Mouse (Mus musculus) large intestine, adult 2 months (tissue): ENCODE measurements around the gene 9430015G10Rik. TPM values are rescaled to one million over a fixed set of nuclear protein-coding genes. Genes with fewer than 3 reads are reported as not detected.

Experiments used
- DNase-seq: peaks from one replicate; pipeline ENCODE4 v3.0.0-alpha.2; 2012; ENCODE audit warnings: low read depth, low spot score
- WGBS: fragments of 180-500 bp; shearing (Covaris S2); methylation state at CpG from one replicate; pipeline ENCODE4 v1.1.7; 2018; 5-methylcytosine and 5-hydroxymethylcytosine counted together
- polyA plus RNA-seq: library from polyadenylated mRNA; depleted of rRNA; stranded (reverse); fragments of >200 nt; gene quantifications from 2 replicates; pipeline ENCODE4 v1.2.3, GENCODE M21; 2012; rRNA removed

9430015G10Rik gene
- 17.1 and 21.9 TPM in 2 replicates for polyA plus RNA-seq

DNA sequence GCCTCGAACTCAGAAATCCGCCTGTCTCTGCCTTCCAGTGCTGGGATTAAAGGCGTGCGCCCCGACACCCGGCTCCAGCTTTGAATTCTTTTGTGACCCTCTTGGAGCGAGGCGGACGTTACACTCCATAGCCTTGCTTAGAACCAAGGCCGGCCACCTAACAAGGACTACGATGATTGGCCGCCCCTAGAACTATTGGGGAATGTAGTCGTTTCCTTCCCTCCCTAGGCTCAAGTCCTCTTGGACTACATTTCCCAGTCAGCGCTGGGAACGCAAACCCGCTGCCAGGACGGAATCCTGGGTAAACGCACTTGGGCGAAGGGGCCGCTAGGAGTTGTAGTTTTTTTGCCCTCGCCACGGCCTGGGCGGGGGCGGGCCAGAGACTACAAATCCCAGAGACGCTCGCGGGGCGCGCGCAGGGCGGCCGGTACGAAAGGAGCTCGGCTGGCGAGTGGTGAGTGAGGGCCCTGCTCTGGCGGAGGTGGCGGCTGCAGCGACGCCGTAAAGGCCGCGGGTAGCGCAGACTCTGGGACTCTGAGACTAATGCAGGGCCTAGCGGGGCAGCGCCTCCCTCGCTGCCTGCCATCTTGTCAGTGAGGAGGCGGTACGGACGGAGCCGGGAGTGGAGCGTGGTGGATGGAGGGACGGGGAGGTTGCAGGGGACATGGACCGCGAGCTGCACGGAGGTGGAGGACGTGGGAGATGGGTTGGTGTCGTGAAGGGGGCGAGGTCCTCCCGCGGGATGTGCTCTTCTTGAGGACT lies at the start of gene 9430015G10Rik:
Gene 9430015G10Rik, plus strand, starts transcription at position 413 of the 762 bp plus-strand sequence.
- peak; percentile 97 for DNase-seq
- WGBS: under 1% methylated on average over 60 of the region's 60 CpGs

DNA sequence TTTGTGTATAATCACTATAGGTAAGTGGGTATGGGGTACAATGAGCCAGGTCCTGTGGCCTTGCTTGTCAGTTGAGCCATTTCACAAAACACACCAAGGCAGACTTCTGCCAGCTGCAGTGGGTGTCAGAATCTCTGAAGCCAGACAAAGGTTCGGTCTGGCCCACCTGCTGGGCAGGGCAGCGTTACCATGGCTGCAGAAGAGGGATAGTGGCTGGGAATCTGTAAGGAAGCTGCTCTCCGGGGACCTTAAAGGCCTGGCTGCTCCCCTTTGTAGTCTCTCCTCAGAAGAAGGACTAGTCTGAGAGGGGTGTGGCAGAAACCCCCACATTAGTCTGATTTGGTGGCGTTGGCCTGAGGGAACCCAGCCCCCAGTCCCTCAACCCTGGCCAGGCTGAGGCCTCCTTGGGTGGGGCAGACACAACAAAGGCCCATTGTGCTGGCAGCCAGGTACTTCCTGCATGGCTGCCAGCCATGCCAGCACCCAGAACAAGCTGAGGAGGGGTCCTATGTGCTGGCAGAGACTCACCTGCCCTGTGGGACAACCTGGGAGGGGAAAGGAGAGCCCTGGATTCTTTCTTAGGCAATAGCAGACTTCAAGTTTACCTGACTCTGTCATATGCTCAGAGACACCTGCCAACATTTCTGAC lies 45.8 kb upstream of the 9430015G10Rik start:
- DNase-seq: no peak
- 13% methylated on average over 4 of the region's 4 CpGs for WGBS

DNA sequence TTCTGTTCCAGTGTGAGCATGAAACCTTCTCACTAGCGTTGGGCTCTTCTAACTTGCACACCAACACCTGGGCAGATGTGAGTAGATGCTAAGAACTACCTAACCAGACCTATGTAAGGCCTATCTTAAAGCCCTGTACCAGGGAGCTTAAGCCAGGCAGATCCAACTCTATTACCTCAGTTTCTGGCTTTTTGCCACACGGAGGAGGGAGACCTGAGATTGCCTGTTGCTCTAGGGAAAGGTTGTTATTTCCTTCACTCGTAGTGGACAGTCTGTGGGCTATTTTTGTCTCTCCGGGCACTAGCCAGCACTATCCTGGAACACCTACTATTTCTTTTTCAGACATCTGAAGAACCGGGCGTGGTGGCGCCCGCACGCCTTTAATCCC lies 45.3 kb upstream of the 9430015G10Rik start:
- 35% methylated on average over 9 of the region's 9 CpGs for WGBS
- DNase-seq: no peak

DNA sequence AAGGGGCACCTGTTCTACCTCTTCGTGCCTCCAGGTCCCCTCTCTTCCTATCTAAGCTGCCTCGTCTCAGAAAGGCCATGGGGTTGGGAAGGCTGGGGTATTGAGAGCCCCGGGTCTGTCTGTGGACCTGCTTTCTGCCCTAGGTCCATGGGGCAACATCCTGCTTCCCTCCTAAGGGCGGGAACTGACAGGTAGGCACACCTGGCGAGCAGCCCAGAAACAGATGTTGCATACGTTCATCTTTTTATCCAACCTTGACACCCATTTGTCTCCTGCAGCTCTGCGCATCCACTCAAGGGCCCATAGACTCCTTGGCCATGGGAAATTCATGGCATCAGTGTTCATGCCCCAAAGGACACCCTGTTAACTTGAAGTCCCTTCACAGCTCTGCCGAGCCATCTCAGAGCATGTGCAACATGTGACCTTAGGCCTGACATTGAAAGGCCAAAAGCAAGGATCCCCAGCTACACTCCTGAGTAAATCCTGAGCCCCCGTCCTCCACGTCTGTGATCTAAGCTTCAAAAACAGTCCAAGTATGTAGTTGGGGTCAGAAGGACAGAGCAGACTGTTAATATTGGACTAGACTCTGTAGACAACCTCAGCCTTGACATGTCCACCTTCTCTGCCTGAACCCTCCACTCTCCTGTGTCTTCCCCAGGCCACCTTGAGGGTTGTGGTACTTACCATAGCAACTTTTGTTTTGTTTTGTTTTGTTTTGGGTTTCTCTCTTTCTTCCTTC lies 44.5 kb upstream of the 9430015G10Rik start:
- DNase-seq: no peak
- 54% methylated on average over 10 of the region's 10 CpGs for WGBS

DNA sequence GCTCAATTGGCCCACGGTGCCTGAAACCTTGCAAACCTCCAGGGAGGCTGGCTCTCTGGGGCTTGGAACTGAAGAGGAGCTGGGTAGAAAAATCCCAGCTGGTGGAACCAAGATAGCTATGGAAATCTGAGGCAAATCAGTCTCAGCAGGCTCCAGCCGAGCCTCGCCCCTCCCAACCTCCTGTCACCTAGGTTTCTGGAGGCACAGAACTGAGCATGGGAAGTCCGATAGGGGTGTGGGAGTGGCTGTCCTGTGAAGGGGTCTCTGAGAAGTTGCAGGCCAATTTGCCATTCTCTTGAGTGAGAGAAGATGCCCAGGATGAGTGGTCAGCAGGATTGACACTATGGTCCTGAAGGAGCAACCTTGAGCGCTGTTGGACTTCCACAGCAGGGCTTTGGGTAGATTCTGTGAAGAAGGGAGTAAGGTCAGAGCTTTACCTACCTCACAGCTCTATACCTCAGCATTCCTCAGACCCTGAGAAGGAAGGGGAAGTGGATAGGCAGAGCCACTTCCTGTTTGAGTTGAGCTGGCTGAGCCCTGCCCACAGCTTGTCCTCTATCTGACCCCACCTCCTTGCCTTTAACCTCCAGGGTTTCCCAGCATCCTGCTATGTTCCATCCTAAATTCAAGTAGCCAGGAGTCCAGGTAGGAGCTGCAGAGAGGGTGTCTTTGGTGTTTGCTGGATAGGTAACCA lies 42.4 kb upstream of the 9430015G10Rik start:
- DNase-seq: no peak
- WGBS: 59% methylated on average over 5 of the region's 5 CpGs

DNA sequence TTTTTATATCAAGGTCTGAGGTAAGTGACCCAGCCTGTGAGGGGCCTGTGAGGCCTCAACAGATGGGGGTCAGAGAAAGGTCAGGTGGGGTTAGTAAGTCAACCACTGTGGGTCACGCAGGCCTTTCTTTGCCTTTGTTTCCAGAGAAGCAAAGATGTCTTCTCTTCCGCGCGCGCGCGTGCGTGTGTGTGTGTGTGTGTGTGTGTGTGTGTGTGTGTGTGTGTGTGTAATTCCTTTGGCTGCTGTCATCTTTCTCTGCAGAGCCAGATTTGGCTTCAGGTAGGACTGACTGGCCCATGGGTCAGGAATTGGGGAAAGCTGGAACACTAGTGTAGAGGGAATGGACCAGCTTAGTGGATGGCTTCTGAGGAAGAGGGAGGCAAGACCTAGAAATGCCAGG lies 40.1 kb upstream of the 9430015G10Rik start:
- no peak for DNase-seq
- 95% methylated on average over 8 of the region's 8 CpGs for WGBS

DNA sequence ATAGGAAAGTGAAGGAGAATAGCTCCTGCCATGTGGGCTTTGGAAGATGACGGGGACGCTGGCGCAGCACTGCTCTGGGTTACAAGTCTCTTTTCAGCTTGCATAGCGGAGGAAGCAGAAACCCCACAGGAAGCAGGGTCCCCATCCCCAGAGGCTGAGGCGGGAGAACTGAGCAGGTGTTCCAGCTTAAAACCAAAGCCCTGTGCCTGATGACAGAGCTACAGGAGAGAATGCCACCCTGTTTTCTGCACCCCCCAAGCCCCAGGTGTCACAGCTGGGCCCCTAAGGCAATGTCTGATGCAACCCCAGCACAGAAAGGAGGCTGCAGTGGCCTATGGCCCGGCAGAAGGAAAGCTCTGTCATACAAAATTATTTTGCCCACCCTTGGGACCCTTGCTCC lies 39.5 kb upstream of the 9430015G10Rik start:
- no peak for DNase-seq
- 88% methylated on average over 6 of the region's 6 CpGs for WGBS

DNA sequence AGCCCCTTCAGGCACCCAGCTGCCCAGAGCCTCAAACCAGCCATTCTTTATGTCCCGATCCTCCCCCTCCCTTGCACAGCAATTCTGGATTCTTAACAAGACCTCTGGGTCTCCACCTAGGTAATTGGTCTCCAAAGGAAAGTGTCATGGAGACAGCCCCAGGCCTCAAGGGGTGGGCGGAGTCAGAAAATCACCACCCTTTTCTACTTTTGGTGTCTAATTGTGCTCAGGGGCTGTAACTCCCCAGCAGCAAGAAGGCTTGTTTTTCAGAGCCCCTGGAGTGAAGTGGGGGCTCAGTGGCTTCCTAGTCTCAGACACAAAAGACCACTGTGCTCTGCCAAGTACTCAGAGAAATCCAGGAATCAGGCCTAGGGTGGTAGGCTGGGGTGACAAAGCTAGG lies 39.1 kb upstream of the 9430015G10Rik start:
- WGBS: 79% methylated on average over 2 of the region's 2 CpGs
- DNase-seq: no peak

DNA sequence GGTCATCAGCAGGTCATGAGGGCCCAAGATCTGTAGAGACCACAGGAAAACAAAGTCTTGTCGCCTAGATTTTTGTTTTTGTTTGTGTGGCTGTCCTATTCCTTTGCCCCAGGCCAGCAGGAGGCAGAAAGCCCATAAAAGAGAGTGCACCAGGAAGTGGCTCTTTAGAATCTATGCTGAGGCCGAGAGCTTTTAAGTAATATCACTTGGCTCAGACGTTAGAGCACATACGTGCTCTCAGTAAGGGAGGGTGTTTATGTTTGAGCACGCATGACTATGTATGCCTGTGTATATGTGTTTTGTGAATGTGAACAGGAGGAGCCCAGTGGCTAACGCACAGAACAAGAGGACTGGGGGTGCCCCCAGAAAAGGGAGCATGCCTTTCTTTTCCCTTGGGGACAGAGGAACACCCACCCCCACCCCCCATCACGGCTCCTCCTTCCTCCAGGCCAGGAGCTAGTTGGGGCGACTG lies 32.8 kb upstream of the 9430015G10Rik start:
- no peak for DNase-seq
- 3% methylated on average over 8 of the region's 8 CpGs for WGBS

DNA sequence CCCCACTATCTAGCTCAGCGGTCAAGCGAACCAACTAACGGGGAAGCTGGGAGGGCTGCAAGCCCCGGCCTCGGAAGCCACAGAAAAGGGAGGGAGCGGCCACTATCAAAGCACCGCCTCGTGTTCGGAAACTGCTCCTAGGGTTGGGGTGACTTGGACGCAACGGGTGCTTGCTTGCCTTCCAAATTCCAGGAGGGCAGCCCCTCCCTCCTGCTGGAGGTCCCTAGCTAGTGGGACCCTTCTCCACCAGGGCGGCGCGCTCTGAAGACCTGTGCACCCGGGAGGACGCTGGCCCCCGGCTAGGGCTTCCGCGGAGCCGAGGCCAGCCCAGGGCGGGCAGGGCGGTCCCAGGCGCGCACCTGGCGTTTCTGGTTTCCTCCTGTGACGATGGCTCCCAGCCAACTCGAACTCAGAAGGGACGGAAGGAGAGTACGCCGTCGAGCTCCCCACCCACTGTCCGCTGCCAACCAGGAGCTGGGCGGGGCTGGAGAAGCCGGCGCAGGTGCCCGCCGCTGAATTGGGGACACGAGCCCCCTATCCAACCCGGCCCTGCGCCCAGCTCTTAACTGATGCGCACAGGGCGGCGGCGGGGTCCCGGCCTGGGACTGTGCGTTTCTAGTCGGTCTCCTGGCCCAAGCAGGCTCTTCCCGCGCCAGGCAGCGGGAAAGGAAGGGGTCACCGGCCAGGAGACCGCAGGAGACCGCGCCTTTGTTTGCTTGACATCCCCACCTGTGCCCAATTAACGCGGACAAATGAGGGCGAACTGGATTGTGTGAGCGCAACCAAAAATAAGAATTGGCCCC lies 32.1 kb upstream of the 9430015G10Rik start:
- 2% methylated on average over 58 of the region's 58 CpGs for WGBS
- no peak for DNase-seq

DNA sequence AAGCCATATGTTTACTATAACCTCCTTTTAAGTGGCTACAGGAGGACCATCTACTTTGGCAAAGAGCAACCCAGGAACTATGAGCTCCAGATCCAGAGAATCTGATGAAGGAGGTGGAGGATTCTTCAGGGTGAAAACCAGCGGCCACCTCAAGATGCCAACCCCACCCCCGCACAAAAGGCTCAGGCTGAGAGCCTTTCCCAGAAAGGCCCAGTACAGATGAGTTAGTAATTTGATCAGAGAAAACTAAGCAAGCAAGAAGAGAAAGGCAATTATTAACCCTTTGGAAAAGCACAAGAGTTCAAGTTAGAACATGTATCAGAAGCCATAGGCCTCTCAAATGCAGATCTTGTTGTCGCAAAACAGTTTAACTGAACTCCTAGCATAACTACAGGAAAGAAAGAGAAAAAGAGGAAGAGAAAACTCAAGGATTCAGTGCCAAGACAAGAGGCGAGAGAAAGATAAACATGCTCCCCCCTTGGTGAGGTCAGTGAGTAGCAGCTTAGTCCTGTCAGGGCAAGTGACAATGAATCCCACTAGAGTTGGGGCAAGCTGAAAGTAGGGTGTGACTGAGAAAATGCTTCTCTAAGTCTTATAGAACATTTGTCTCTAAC lies 27.1 kb upstream of the 9430015G10Rik start:
- no peak for DNase-seq
- WGBS: 61% methylated on average over 4 of the region's 4 CpGs

DNA sequence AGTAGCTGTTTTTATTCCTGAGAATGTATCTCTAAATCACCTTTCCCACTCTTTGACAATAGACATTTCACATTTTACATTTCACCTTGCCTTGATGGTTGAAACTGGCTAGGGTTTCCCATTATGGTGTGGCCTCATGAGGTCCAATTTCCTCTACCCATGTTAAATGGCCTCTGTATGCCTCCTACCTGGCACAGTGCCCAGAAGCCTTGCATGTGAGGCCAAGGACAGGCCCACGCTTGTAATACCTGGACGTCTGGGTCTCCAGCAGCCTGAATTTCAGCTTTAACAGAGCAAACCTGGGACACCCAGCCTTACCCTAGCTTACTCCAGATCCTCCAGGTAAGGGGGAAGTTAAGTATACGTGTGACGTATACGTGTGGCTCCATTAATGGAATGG lies 26.4 kb upstream of the 9430015G10Rik start:
- no peak for DNase-seq
- 52% methylated on average over 5 of the region's 5 CpGs for WGBS

DNA sequence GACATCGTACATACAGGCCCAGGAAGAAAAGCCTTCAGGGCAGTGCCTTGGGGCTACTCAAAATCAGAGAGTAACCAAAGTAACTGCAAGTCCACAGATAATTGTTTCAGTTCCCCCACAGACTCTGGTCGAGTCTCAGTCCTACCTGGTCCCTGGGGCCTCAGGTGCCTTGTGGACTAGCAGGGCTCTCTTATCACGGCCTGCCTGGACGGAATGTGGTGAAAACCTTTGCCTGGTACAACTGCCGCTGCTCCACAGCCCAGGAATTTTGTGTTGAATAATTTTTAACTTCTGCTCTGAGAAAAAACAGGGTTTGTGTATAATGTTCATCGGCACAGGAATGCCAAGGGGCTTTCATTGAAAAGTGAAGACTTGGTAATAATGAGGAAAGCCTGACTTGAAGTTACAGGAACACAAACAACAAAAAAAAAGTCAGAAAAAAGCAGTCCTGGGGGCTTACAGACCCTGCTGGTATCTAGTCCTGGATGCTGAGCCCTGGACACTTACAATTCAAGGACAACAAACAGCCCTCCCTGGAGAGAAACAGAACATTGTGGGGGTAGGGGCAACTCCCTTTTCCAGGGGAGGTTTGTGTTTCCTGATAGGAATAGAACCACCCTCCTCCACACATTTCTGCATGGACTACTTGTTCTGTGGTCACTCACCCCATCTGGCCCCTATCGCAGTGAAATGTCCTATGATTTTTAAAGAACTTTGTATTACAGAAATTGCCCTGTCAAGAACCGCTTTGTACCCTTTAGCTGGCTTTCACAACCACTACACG lies 25.5 kb upstream of the 9430015G10Rik start:
- 66% methylated on average over 9 of the region's 9 CpGs for WGBS

DNA sequence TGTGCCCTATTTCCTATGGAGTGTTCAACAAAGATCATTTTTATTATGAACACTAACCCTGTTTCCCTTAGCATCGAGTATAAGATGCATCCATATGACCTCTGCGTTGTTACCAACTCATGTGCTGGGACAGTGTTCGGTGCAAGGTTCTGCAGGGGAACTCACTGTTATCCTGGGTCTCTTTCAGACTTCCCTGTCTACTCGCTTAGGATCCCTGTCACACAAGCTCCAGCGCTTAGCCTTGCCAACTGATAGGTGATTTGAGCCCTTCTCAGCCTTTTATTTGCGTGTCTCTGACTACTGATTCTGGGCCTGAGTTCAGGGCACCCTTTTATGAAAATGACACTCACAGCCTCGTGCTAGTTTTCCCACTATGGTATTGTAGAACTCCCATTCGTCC lies 24.5 kb upstream of the 9430015G10Rik start:
- 82% methylated on average over 8 of the region's 8 CpGs for WGBS
- DNase-seq: no peak

More for the DNA sequence above, 25.5 kb upstream of the 9430015G10Rik start:
- DNase-seq: no peak

DNA sequence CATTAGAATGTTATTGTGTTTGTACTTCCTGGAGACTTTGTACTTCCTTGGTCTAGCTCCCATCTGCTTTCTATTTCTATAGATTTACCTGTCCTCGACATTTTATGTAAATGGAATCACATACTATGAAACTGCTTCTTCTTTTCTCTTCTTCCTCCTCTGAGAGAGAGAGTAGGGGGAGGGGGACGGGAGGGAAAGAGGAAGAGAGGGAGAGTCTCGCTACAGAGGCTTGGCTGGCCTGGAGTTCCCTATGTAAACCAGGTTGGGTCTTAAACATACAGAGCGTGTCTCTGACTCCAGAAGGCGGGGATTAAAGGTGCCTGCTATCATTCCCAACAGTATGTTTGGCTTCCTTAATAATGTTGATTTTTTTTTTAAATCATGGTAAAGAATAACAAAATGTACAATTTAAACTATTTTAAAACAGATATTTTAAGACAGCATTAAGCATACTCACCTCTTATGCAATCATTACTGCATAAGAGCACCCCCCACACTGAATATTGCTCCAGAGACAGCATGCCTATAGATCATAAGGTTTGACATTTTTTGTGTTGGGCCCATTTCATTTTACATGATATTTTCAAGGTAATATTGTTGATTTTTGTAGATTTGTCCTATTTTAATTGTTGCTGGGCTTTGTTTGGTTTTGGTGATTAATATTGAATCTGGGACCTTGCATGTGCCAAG lies 22.2 kb upstream of the 9430015G10Rik start:
- 7% methylated on average over 5 of the region's 5 CpGs for WGBS

DNA sequence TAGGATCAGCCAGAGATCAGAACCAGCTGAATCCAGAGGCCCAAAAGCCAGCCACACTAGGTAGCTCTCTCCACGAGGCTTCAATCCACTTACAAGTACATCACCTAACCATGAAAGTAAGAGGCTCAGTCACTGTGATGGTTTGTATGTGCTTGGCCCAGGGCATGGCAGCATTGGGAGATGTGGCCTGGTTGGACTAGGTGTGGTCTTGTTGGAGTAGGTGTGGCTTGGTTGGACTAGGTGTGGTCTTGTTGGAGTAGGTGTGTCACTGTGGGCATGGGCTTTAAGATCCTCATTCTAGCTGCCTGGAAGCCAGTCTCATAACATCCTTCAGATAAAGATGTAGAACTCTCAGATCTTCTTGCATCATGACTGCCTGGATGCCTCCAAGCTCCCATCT lies 18.5 kb upstream of the 9430015G10Rik start:
- DNase-seq: no peak
- 58% methylated on average over 1 of the region's 1 CpGs for WGBS

More for the DNA sequence above, 22.2 kb upstream of the 9430015G10Rik start:
- no peak for DNase-seq

DNA sequence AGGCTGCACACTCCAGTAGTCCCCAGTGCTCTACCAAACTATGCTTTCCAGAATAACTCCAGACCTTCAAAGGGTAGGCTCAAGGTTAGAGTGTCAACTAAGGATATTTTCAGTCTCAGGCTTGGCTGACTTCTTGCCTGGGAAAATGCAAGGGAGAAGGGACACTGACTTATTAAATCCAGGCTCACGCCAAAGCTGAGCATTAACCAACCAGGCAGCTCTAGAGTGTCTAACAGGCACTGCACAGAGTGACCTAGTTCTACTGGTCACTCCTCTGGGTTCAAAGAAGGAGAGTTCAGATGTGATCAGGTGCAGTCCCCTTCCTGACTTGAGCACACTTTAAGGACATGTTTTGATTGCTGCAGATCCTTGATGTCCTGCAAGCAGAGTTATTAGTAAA lies 17.0 kb upstream of the 9430015G10Rik start:
- WGBS: 59% methylated on average over 1 of the region's 1 CpGs
- no peak for DNase-seq
